9 mouse cellular contexts compared by ENCODE assay signal in the genomic region with DNA sequence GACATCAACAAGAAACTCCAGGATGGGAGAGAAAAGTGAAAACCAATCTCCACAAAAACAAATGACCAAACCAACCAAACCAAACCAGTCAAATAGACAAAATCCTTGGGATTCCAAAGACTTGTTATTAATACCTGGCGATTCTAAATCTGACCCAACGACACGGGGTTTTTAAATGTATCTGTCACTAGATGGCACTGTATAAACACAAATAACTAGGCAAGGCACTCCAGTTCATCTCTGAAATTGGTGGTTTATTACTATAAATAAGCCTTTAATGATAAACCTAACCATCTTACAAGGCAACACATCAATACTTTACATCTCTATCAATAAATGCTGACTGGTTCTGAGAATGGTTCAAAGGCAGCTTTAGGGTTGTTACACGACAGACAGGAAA. TPM values are rescaled to one million over a fixed set of nuclear protein-coding genes. Genes with fewer than 3 reads are reported as not detected.
DNase-seq lines count a peak whose midpoint lies in the region; ATAC-seq lines count a peak whose summit lies in the region.
"Had no signal": no experiment of that assay in that cellular context is flagged by ENCODE, and none has a peak within 500 bp of the region (broad histone marks: within the 10 kb centered on the region; RNA-seq: fewer than 3 reads in every experiment).

No protein-coding gene starts in this region.

- no peaks in the 10 kb centered on the region for H3K27me3 ChIP-seq in hindbrain, embryonic 15.5 days
- no peaks in the 10 kb centered on the region for H3K27me3 ChIP-seq in hindbrain, embryonic 16.5 days (replicated peaks; ENCODE audit: control insufficient read depth, insufficient read depth, low read length)
- H3K27me3 ChIP-seq: neural tube, embryonic 12.5 days had no signal

- no peak overlapping the region for H3K9ac ChIP-seq in hindbrain, embryonic 15.5 days
- no peak overlapping the region for H3K9ac ChIP-seq in hindbrain, embryonic 16.5 days (ENCODE audit: low read depth, low read length)
- H3K9ac ChIP-seq: neural tube, embryonic 12.5 days had no signal

- DNase-seq in A20 (ENCODE audit: low read depth, low spot score) = peak; percentile 45
- DNase-seq in Muller cell, postnatal 12 days (ENCODE audit: inconsistent ontology term) = peak; percentile 30
- peak; percentile 8 for DNase-seq in lung, postnatal 10 days
- DNase-seq in right cerebral cortex, postnatal 36 days (ENCODE audit: low spot score in 2 of 2) = no peak
- DNase-seq in adrenal gland, postnatal 36 days = no peak
- DNase-seq in spleen, adult 18-20 months = no peak

- WGBS in hindbrain, embryonic 15.5 days = 30% methylated on average over 4 of the region's 4 CpGs
- 25% methylated on average over 4 of the region's 4 CpGs for WGBS in hindbrain, embryonic 16.5 days

- peak overlapping the region; percentile 51; the same call in 1 of the 2 replicates for H3K27ac ChIP-seq in hindbrain, embryonic 15.5 days (replicated peaks)
- H3K27ac ChIP-seq in hindbrain, embryonic 16.5 days (ENCODE audit: low read depth, low read length) = no peak overlapping the region
- H3K27ac ChIP-seq: neural tube, embryonic 12.5 days had no signal

- 0 out of 2 replicates have a peak, but pooled peaks cover 4% of the 10 kb centered on the region for H3K4me1 ChIP-seq in hindbrain, embryonic 15.5 days (replicated peaks)
- no peaks in the 10 kb centered on the region for H3K4me1 ChIP-seq in hindbrain, embryonic 16.5 days (ENCODE audit: control insufficient read depth, insufficient read depth, low read depth, low read length)
- H3K4me1 ChIP-seq: neural tube, embryonic 12.5 days had no signal

- H3K9me3 ChIP-seq in hindbrain, embryonic 15.5 days = no peaks in the 10 kb centered on the region
- no peaks in the 10 kb centered on the region for H3K9me3 ChIP-seq in hindbrain, embryonic 16.5 days (ENCODE audit: control insufficient read depth, low read length)
- H3K9me3 ChIP-seq: neural tube, embryonic 12.5 days had no signal

- H3K4me2 ChIP-seq in hindbrain, embryonic 15.5 days = no peak overlapping the region
- no peak overlapping the region for H3K4me2 ChIP-seq in hindbrain, embryonic 16.5 days (ENCODE audit: low read length)
- H3K4me2 ChIP-seq: neural tube, embryonic 12.5 days had no signal

- no peak overlapping the region for H3K4me3 ChIP-seq in hindbrain, embryonic 15.5 days
- H3K4me3 ChIP-seq in hindbrain, embryonic 16.5 days (ENCODE audit: low read length) = no peak overlapping the region
- H3K4me3 ChIP-seq: neural tube, embryonic 12.5 days had no signal

- ATAC-seq in hindbrain, embryonic 15.5 days (ENCODE audit: low FRiP score, low read depth) = peak; percentile 51; the same call in 1 of the 2 replicates
- ATAC-seq in hindbrain, embryonic 16.5 days = no peak; the same call in 1 of the 2 replicates

- no peaks in the 10 kb centered on the region for H3K36me3 ChIP-seq in hindbrain, embryonic 15.5 days
- no peaks in the 10 kb centered on the region for H3K36me3 ChIP-seq in hindbrain, embryonic 16.5 days (ENCODE audit: control insufficient read depth, insufficient read depth, low read length)
- H3K36me3 ChIP-seq: neural tube, embryonic 12.5 days had no signal

RNA-seq across cellular contexts. Expression of a gene that starts 30.3 kb away (rescaled TPM):
- polyA plus RNA-seq in hindbrain, embryonic 15.5 days (2015; fragmentation: Nextera tagmentation; extraction: Ambion mirVana) = 25.4 and 25.8 TPM in 2 replicates
- polyA plus RNA-seq in hindbrain, embryonic 16.5 days (2015; fragmentation: Nextera tagmentation; extraction: Ambion mirVana) = 21.0 and 24.3 TPM in 2 replicates
- 10 to 100 TPM; 39.0 to 60.8 TPM for total RNA-seq in adrenal gland, postnatal 36 days (2021)

Comparison
In these comparisons a context has a peak if more than half of its experiments do, and no peak if none do; other contexts are left out.
1. DNase-seq: peak in A20 (single experiment), Muller cell, postnatal 12 days (single experiment) and lung, postnatal 10 days (single experiment); none in right cerebral cortex, postnatal 36 days (0 of 2), adrenal gland, postnatal 36 days (0 of 2) and spleen, adult 18-20 months (0 of 2).